Mouse (Mus musculus): ENCODE data around the gene Smtnl2. TPM values are rescaled to one million over a fixed set of nuclear protein-coding genes. Genes with fewer than 3 reads are reported as not detected.

Gene Smtnl2
- polyA plus RNA-seq, 1 experiment from 2014 or later, result 45.0 TPM

DNA sequence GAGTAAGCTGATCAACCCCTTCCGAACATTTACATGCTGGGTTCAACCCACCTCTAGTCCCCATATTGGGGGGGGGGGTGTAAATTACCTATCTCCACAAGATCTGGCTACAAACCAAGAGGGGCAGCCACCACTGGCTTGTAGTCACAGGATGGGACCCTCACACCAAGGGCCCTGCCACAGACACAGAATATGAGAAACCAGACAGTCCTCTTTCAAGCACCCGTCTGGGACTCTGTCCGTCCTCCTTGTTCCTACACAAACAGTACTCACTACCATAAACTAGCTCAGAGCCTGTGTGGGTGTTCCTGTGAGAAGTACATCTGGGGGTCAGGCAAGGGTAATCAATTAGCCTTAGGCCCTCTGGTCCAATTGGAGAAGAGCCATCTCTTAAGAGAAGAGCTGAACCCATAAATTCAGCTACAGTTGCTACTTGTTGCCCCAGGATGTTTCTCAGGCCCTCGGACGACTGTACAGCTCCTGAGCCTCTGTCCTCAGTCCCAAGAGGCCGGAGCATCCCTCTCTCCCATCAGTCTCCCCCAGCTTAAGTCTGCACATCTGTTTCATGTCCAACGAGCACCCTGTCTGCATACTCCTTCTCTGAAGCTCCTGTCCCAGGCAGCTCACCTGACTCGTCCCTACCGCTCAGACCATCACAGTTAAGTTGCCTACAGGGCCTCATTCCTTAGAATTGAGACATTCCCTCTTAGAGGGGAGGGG, 2.9 kb downstream of the Smtnl2 start:
- Histone ChIP-seq H3K9ac (0 out of 2 replicates have a peak overlapping the region, but pooled peaks have one; percentile 1), H3K4me1 (replicated peaks) (peaks cover 52% of the 10 kb centered on the region)
- WGBS, result 34% methylated on average over 9 of the region's 9 CpGs

GRCm38 (mm10) chr11:72407574-72407973, 3.9 kb downstream of the Smtnl2 start:
- no peak for ATAC-seq
- H3K4me3 ChIP-seq (replicated peaks), result no peak overlapping the region; the same call in 1 of the 2 replicates

More for the DNA sequence above, 2.9 kb downstream of the Smtnl2 start:
- Histone ChIP-seq H3K36me3 (no peaks in the 10 kb centered on the region), H3K4me3 (replicated peaks) (peak overlapping the region; percentile 93; the same call in 1 of the 2 replicates), H3K4me2 (replicated peaks) (peak overlapping the region; percentile 98), H3K9me3 (no peaks in the 10 kb centered on the region), H3K27ac (peak overlapping the region; percentile 3; the same call in 1 of the 2 replicates), H3K27me3 (replicated peaks) (no peaks in the 10 kb centered on the region)
- ATAC-seq, result no peak

DNA sequence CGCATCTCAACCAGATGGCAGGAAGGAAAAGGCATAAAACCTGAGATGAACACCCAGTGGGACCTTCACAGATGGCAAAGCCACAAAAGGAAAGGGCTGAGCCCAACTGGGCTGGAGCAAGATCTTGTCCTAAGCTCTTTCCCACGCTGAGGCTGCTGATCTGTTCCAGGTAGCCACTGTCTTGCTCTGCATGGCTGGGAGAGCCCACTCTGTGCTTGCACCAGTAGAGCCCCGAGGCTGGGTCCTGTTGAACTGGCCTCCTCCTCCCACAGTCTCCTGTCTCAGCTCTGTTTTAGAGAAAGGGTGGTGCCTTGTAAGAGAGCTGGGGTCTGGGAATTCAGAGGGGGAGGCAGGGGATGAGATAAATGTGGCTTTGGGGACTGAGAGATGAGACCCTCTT, 4.4 kb downstream of the Smtnl2 start:
- WGBS, result 25% methylated on average over 3 of the region's 3 CpGs
- ATAC-seq, result no peak
- Histone ChIP-seq H3K4me1 (replicated peaks) (peaks cover 50% of the 10 kb centered on the region), H3K4me2 (replicated peaks) (peak overlapping the region; percentile 98), H3K36me3 (no peaks in the 10 kb centered on the region), H3K4me3 (replicated peaks) (no peak overlapping the region), H3K9me3 (no peaks in the 10 kb centered on the region), H3K27me3 (replicated peaks) (no peaks in the 10 kb centered on the region), H3K27ac (peak overlapping the region; percentile 39; the same call in 1 of the 2 replicates), H3K9ac (no peak overlapping the region)

More at GRCm38 (mm10) chr11:72407574-72407973, 3.9 kb downstream of the Smtnl2 start:
- Histone ChIP-seq H3K4me2 (replicated peaks) (peak overlapping the region; percentile 98), H3K36me3 (no peaks in the 10 kb centered on the region), H3K27ac (peak overlapping the region; percentile 39; the same call in 1 of the 2 replicates), H3K9me3 (no peaks in the 10 kb centered on the region), H3K27me3 (replicated peaks) (no peaks in the 10 kb centered on the region), H3K9ac (no peak overlapping the region), H3K4me1 (replicated peaks) (peaks cover 52% of the 10 kb centered on the region)
- WGBS, result 14% methylated on average over 7 of the region's 7 CpGs

- Histone ChIP-seq H3K4me3 (replicated peaks) (no peak overlapping the region), H3K9me3 (no peaks in the 10 kb centered on the region), H3K9ac (no peak overlapping the region), H3K27ac (no peak overlapping the region), H3K36me3 (no peaks in the 10 kb centered on the region), H3K4me1 (replicated peaks) (peaks cover 46% of the 10 kb centered on the region), H3K4me2 (replicated peaks) (peak overlapping the region; percentile 98), H3K27me3 (replicated peaks) (no peaks in the 10 kb centered on the region)
- WGBS, result 44% methylated on average over 8 of the region's 8 CpGs
- peak; percentile 47 for ATAC-seq
Measured at GRCm38 (mm10) chr11:72406079-72406675, 5.3 kb downstream of the Smtnl2 start.

- H3K4me1 ChIP-seq (replicated peaks), result peaks cover 43% of the 10 kb centered on the region
- 57% methylated on average over 4 of the region's 4 CpGs for WGBS
- no peak overlapping the region for H3K9ac ChIP-seq
- ATAC-seq, result no peak
- no peaks in the 10 kb centered on the region for H3K27me3 ChIP-seq (replicated peaks)
- H3K4me3 ChIP-seq (replicated peaks), result no peak overlapping the region
- no peak overlapping the region for H3K4me2 ChIP-seq (replicated peaks)
- H3K27ac ChIP-seq, result no peak overlapping the region
- no peaks in the 10 kb centered on the region for H3K9me3 ChIP-seq
- 0 out of 2 replicates have a peak, but pooled peaks cover 3% of the 10 kb centered on the region for H3K36me3 ChIP-seq
Measured at GRCm38 (mm10) chr11:72405532-72405931, 6.0 kb downstream of the Smtnl2 start.

GRCm38 (mm10) chr11:72402969-72403368, 8.5 kb downstream of the Smtnl2 start:
- Histone ChIP-seq H3K4me2 (replicated peaks) (no peak overlapping the region), H3K27ac (no peak overlapping the region), H3K9me3 (no peaks in the 10 kb centered on the region), H3K4me3 (replicated peaks) (no peak overlapping the region), H3K4me1 (replicated peaks) (peaks cover 25% of the 10 kb centered on the region), H3K9ac (no peak overlapping the region), H3K36me3 (peaks cover 11% of the 10 kb centered on the region; the same call in 1 of the 2 replicates), H3K27me3 (replicated peaks) (no peaks in the 10 kb centered on the region)
- ATAC-seq, result no peak
- WGBS, result 84% methylated on average over 12 of the region's 12 CpGs

DNA sequence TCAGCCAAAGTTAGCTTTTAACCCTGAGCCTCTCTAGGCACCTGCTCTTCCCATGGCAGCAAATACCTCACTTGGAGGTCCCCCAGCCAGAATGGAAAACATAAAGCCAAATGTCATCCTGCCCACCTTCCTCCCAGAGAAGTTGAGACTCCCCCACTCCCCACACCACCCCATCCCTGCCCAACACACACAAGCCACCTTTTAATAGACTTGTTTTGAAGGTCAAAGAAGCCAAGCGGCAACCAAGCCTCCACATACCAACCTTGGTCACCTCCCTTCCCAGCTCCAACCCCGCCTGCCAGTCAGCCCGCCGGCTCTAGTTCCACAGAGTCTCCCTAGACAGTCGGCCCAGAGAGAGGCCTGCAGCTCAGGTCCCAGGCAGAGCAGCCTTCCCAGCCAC, 9.5 kb downstream of the Smtnl2 start:
- ATAC-seq, result no peak
- Histone ChIP-seq H3K9ac (no peak overlapping the region), H3K27ac (no peak overlapping the region), H3K4me2 (replicated peaks) (no peak overlapping the region), H3K27me3 (replicated peaks) (no peaks in the 10 kb centered on the region), H3K36me3 (peaks cover 11% of the 10 kb centered on the region; the same call in 1 of the 2 replicates), H3K4me3 (replicated peaks) (no peak overlapping the region), H3K4me1 (replicated peaks) (peaks cover 26% of the 10 kb centered on the region), H3K9me3 (no peaks in the 10 kb centered on the region)
- 70% methylated on average over 5 of the region's 5 CpGs for WGBS

DNA sequence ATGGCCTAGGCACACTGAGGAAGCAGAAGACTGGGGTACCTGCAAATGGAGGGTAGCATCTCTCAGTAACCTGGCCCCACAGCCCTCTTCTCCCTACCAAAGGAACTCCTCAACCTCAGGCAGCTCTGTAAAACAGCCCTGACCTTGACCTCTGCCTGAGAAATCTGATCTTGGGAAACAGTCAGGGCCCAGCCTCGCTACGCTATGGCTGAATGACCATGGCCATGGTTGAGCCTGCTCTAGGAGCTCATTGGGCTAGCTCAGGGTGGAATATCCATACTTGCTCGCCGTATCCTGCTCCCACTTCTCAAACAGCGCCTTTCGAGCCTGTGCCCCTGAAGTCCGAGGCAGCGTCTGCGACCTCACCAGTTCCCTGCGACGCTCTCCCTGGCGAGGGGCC, 10.4 kb downstream of the Smtnl2 start:
- 76% methylated on average over 12 of the region's 12 CpGs for WGBS

GRCm38 (mm10) chr11:72397811-72398525, 13.5 kb downstream of the Smtnl2 start:
- Histone ChIP-seq H3K9ac (no peak overlapping the region), H3K4me2 (replicated peaks) (no peak overlapping the region), H3K4me3 (replicated peaks) (no peak overlapping the region), H3K4me1 (replicated peaks) (peaks cover 29% of the 10 kb centered on the region), H3K36me3 (peaks cover 11% of the 10 kb centered on the region; the same call in 1 of the 2 replicates), H3K27me3 (replicated peaks) (no peaks in the 10 kb centered on the region), H3K27ac (peak overlapping the region; percentile 70; the same call in 1 of the 2 replicates), H3K9me3 (no peaks in the 10 kb centered on the region)
- ATAC-seq, result no peak
- WGBS, result 84% methylated on average over 8 of the region's 8 CpGs

More for the DNA sequence above, 10.4 kb downstream of the Smtnl2 start:
- Histone ChIP-seq H3K9me3 (no peaks in the 10 kb centered on the region), H3K4me2 (replicated peaks) (no peak overlapping the region), H3K36me3 (peaks cover 11% of the 10 kb centered on the region; the same call in 1 of the 2 replicates), H3K9ac (no peak overlapping the region), H3K4me3 (replicated peaks) (no peak overlapping the region), H3K27ac (no peak overlapping the region), H3K27me3 (replicated peaks) (no peaks in the 10 kb centered on the region), H3K4me1 (replicated peaks) (peaks cover 26% of the 10 kb centered on the region)
- ATAC-seq, result no peak

DNA sequence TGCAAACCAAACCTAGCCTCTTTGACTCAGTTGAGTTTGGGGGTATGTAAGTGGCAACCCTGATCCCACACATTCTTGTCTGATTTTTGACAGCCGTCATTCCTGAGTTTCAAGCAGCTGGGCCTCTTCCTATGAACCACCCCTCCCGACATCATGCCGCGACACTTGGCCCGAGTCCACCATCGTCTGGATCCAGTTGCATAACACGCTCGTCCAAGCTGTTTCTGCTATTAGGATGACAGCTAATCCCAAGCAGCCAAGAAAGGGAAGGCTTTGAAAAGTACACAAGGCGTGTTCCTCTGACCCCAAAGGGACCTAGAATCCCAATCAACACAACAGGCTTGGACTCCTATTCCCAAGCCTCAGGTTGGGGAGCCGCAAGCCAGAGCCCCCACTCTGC, 14.4 kb downstream of the Smtnl2 start:
- no peak overlapping the region for H3K4me3 ChIP-seq (replicated peaks)
- ATAC-seq, result no peak
- 48% methylated on average over 10 of the region's 10 CpGs for WGBS
- no peaks in the 10 kb centered on the region for H3K27me3 ChIP-seq (replicated peaks)
- no peak overlapping the region; the same call in 1 of the 2 replicates for H3K4me2 ChIP-seq (replicated peaks)
- H3K9me3 ChIP-seq, result no peaks in the 10 kb centered on the region
- peaks cover 29% of the 10 kb centered on the region for H3K4me1 ChIP-seq (replicated peaks)
- H3K27ac ChIP-seq, result peak overlapping the region; percentile 70
- H3K36me3 ChIP-seq, result peaks cover 11% of the 10 kb centered on the region; the same call in 1 of the 2 replicates
- H3K9ac ChIP-seq, result no peak overlapping the region

DNA sequence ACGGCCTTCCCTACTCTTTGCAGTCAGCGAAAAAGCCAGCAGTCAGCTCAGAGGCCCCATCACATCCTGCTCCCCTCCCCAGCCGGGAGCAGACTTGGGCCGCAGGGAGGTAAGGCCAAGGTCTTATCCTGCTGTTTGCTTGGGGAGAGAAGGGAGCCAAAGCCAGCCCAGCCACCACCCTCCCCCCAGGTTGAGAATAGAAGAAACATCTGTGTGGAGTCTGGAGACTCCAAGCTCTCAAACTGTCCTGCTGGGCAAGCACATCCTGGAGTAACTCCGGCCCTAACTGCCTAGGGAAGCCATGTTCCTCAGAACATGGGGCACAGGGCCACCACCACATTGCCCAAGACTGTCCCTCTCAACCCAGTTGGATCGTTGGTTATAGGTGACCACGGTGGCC, 14.9 kb downstream of the Smtnl2 start:
- no peaks in the 10 kb centered on the region for H3K27me3 ChIP-seq (replicated peaks)
- peaks cover 29% of the 10 kb centered on the region for H3K4me1 ChIP-seq (replicated peaks)
- no peak overlapping the region; the same call in 1 of the 2 replicates for H3K4me2 ChIP-seq (replicated peaks)
- 53% methylated on average over 7 of the region's 7 CpGs for WGBS
- peak overlapping the region; percentile 70 for H3K27ac ChIP-seq
- H3K36me3 ChIP-seq, result peaks cover 11% of the 10 kb centered on the region; the same call in 1 of the 2 replicates
- peak; percentile 52; the same call in 1 of the 2 replicates for ATAC-seq
- H3K9ac ChIP-seq, result no peak overlapping the region
- no peaks in the 10 kb centered on the region for H3K9me3 ChIP-seq
- no peak overlapping the region for H3K4me3 ChIP-seq (replicated peaks)

GRCm38 (mm10) chr11:72395652-72396051, 15.9 kb downstream of the Smtnl2 start:
- H3K4me3 ChIP-seq (replicated peaks), result no peak overlapping the region
- no peak for ATAC-seq
- H3K4me2 ChIP-seq (replicated peaks), result no peak overlapping the region
- H3K27ac ChIP-seq, result no peak overlapping the region
- H3K9ac ChIP-seq, result no peak overlapping the region
- peaks cover 29% of the 10 kb centered on the region for H3K4me1 ChIP-seq (replicated peaks)
- no peaks in the 10 kb centered on the region for H3K27me3 ChIP-seq (replicated peaks)
- no peaks in the 10 kb centered on the region for H3K9me3 ChIP-seq
- WGBS, result 64% methylated on average over 6 of the region's 6 CpGs
- H3K36me3 ChIP-seq, result peaks cover 9% of the 10 kb centered on the region; the same call in 1 of the 2 replicates
